Mouse (Mus musculus) skeletal muscle tissue, adult 2 months (tissue): Measurements from ENCODE around the gene Mug1.
"Not testable (repeated sequence)": the region's sequence is repeated elsewhere in the genome, so short reads cannot be mapped to it uniquely, and the experiment has no call there.

Experiments used
- DNase-seq: peaks from one replicate; pipeline ENCODE4 v3.0.0-alpha.2; 2012; ENCODE audit warnings: low read depth, low spot score

The Mug1 gene

GRCm38 (mm10) chr6:121838271-121838670 is at the start of gene Mug1:
Gene Mug1 (plus strand): TSS chr6:121838541.
- DNase-seq, result not testable (repeated sequence)

DNA sequence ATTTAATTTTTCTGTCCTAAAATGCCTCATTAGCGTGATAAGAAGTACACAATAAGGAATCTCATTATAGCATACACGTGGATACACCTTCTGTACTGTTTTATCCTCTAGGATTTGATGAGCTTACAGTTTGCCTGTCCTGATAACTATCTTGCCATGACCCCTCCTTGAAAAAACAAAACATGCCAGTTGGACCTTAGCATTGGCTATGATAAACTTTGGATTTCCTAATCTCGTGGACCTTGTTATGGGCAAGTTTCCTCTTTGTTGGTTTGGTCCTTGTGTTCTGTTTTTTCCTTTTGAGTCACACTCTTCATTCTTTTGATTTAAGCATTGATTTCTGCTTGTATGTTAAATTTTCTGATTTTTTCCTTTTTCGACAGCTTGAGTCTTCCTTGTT is 10.3 kb upstream of the Mug1 start:
- DNase-seq, result no peak

DNA sequence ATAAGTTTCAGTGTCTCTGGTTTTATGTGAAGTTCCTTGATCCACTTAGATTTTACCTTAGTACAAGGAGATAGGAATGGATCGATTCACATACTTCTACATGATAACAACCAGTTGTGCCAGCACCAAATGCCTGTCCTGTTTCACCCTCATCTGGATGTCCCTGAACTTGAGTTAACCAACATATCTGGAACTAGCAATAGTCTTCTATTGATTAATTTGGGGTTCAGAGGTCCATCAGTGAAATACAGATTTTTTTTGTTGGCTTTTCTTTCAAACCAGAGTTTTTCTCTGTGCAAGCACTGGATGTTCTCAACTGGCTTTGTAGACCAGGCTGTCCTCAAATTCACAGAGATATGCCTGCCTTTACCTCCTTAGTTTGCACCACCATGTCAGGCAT is 2.0 kb upstream of the Mug1 start:
- no peak for DNase-seq

- DNase-seq, result no peak
Measured at GRCm38 (mm10) chr6:121848378-121848777, 10.0 kb downstream of the Mug1 start.
